Mouse (Mus musculus) urinary bladder, postnatal 14 days (tissue): ENCODE data around the gene Rab25.
A peak's percentile ranks its signal among the peaks of the same experiment; 100 is the strongest.

Experiments
- DNase-seq: peaks from one replicate; pipeline ENCODE4 v3.0.0; 2021; ENCODE audit warnings: low spot score

The Rab25 gene

DNA sequence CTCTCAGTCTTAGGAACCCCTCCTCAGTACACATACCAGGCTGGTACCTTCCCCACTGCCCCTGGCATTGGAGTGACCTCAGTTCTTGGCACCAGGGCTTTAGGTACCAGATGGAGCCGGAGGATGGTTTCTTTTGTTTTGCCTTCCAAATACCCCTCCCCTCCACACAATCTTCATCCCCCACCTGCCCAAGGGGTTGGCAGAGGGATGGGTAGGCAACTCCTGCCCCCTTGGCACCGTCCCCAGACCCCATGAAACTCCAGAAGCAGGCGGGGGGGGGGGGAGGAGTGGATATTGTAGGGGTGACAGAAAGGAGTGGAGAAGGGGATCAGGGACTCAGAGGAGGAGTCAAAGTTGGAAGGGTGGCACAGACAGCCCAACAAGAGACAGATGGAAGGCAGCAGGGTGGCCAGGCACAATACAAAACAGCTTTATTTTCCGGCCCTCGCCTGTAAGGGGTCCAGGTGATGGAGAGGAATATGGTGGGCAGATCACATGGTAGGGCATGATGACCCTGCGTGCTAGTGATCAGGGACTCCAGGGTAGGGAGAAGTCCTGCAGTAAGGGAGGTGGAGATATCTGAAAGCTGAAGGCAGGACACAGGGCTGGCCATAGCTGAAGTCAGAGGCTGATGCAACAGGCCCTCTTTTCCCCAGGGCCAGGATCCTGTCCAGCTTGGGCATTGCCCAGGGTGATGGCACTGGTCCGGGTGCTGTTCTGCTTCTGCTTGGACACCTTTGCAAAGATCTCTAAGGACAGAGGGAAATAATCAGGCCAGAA is 6.3 kb downstream of the Rab25 start:
- no peak for DNase-seq

DNA sequence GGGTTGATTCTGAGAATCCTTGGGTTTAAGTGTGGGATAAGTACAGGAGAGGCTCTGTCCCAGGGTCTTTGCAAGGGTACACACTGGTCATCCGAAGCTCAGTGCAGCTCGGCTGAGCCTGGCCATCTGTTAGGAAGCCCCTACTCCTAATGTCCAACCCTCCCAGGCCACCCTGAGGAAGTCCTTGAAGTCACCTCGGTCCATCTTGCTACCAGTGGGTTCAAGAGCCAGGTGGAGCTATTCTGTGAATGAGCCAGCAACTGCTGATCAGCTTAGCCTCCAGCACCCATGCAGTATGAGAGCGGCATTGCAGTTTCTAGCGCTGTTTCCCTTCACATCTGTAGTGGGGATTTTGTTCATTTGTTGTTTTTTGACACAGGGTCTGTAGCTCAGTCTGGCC is 8.0 kb downstream of the Rab25 start:
- DNase-seq: no peak

DNA sequence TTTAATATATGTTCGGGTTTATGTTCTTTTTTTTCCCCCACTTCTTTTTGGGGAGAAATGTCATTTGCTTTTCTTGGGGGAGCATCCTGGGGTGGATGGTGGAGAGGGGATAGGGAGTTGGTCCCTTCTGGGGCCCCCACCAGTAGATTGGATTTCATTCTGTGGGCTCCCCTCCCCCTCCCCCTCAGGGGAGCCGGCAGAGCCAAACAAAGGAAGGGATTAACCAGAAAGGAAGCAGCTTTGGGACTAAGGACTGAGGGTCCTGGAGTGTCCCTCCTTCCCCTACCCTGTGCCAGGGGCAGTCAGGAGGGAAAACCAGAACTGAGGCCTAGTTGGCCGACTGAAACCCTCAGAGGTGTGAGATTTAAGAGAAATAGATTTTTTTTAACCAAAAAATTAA is 8.7 kb downstream of the Rab25 start:
- no peak for DNase-seq

DNA sequence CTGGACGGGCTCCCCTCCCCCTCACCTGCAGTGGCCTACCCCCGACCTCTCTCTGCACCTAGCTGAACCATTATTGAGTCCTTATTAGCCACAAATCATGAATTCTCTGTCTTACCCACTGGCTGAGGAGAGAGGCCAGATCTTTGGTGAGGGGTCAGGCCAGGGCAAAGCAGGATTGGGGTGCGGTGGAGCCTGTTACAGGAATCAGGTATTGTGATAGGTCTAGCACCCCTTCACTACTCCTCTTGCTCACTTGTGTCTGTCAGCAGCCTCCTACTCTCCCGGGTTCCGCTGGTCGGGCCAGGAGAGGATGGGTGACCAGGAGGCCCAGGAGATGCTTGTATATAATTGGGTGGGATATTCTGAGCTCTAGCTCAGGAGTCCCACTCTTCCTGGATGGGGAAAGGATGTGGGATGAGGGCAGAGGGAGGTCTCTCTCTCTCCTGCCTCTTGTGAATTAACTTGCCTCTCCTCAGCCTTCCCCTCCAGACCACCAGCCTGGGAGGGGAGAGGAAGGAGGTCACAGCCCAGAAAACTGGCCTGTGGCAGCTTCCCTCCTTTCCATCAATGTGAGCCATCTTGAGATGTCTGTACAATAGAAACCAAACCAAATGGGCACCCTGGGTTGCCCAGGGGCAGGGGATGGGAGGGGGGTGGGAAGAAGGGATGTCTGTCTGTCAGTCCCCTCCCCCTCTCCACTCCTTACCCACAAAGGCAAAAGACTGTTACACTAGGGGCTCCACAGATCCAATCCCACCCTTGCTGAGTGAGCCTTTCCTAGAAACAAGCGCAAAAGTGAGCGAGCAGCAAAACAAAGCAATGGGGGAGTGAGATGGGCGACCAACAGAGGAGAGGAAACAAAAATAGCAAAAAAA is 9.6 kb downstream of the Rab25 start:
- DNase-seq: no peak

DNA sequence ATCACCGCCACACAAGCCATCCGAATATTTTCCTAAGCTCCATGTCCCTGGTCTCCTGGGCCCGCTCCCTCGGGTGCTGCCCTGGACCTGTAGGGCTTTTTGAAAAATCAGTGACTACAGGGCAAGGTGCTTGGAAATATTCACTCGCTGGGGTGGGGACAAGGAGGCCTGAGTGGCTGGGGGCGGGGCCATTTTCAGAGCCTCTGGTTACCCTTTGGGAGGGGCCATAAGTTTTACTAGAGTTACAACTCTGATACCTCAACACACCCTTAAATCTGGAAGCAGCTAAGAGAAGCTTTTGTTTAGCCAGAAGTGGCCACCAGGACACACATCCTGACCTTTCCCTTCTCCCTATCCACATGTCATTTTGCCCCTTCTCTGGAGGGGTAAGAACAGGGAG is 11.0 kb downstream of the Rab25 start:
- DNase-seq: no peak

DNA sequence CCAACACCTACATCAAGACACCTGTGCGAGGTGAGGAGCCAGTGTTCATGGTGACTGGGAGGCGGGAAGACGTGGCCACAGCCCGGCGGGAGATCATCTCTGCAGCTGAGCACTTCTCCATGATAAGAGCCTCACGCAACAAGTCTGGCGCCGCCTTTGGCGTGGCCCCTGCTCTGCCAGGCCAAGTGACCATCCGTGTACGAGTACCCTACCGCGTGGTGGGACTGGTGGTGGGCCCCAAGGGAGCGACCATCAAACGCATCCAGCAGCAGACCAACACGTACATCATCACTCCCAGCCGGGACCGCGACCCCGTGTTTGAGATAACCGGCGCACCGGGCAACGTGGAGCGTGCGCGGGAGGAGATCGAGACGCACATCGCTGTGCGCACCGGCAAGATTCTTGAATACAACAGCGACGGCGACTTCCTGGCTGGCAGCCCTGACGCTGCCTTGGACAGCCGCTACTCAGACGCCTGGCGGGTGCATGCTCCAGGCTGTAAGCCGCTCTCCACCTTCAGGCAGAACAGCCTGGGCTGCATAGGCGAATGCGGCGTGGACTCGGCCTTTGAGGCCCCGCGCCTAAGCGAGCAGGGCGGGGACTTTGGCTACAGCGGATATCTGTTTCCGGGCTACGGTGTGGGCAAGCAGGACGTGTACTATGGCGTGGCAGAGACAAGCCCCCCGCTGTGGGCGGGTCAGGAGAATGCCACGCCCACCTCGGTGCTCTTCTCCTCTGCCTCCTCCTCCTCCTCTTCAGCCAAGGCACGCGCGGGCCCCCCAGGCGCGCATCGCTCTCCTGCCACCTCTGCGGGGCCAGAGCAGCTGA is 11.8 kb downstream of the Rab25 start:
- peak; percentile 84 for DNase-seq

DNA sequence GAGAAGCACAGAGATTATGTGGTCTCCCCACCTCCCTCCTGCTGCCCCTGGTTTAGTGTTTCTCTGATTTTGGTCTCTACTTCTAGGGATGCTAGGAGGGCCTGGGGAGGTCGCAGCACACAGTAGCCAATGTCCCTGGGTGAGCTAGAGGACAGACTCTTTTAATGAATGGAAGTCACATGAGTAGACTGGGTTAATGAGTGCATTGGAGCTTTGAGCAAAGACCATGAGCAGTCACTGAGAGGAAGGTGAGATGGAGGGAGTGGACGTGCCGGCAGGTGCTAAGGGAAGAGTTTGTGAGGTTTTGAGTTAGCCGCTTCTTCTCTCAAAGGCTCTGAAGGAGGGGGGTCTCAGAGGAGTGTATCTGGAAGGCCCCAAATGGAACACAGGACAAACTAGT is 12.6 kb downstream of the Rab25 start:
- DNase-seq: no peak

DNA sequence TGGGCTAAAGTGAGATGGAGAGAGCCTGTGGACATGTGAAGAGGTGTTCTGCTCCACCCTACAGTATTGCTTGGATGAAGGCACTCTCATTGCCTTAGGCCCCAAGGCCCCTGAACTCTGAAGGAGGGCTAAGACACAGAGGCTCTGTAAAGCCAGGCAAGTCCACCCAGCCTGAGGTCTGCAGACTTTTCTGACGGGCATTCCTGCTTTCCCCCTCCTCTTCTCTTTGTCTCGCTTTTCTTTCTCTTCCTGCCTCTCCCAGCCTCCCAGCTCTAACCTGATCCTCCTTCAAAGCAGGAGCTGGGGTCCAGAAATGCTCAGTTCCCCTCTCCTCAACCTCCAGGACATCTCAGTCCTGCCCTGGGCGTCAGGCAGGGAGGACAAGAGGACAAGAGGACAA is 13.1 kb downstream of the Rab25 start:
- no peak for DNase-seq

DNA sequence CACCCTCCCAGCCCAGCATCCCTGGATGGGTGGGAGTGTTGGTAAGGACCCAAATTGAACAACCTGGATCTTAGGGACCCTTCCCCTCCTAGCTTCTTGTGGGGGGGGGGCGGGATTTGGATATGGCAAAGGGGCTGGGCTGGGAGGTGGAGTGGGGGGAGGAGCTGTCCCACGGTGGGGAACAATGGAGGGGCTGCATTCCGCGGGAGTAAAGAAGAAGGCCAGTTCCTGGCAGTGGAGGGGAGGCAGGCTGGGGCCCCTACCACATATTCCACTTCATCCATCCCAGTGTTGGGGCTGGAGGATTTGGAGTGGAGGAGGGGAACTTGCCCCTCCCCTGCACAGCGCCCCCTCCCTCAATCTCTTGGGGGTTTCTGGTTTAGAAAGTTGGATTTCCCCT is 14.4 kb downstream of the Rab25 start:
- no peak for DNase-seq

DNA sequence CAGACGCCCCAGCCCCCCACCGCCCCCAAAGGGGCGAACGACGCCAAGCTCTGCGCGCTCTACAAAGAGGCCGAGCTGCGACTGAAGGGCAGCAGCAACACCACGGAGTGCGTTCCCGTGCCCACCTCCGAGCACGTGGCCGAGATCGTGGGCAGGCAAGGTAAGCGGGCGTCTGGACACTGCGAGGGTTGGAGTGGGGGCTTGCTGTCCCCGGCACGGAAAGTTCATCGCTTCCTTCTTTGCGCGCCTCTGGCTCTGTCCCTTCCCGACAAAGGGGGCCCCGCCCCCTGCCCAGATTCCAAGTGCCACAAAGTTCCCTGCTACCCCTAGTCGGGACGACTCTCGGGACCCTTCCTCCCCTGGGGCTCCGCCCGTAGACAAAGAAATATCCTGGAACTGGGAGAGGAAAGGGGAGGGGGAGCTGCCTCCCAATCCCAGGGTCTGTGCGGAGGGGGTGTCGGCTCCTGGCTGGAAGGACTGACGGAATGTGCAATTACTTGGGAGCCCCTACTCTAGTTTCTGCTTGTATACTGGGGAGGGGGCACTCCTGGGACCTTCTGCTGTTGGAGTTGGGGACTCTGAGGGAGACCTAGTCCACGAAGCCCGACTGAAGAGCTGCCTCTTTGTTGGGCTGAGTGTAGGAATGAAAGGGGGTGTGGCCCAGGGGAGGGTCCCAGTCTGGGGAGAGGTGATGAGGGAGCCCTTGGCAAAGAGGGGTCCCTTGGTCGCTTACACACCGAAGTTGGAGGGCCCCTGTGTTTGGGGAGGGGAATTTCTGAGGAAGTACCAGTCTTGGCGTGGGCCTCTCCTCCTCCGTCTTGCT is 15.2 kb downstream of the Rab25 start:
- DNase-seq: no peak

DNA sequence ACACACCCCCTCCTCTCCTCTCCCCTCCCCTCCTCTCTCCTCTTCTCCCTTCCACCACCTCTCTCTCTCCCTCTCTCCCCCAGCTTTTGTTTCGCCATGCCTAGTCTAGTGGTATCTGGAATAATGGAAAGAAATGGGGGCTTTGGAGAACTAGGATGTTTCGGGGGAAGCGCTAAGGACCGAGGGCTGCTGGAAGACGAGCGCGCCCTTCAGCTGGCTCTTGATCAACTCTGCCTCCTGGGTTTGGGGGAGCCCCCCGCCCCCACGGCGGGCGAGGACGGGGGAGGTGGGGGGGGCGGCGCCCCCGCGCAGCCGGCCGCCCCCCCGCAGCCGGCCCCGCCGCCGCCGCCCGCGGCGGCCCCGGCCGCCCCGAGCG is 15.8 kb downstream of the Rab25 start, which contains the start of gene Mex3a:
Gene Mex3a (plus strand): TSS at position 97 of the 376 bp plus-strand sequence.
- no peak for DNase-seq

DNA sequence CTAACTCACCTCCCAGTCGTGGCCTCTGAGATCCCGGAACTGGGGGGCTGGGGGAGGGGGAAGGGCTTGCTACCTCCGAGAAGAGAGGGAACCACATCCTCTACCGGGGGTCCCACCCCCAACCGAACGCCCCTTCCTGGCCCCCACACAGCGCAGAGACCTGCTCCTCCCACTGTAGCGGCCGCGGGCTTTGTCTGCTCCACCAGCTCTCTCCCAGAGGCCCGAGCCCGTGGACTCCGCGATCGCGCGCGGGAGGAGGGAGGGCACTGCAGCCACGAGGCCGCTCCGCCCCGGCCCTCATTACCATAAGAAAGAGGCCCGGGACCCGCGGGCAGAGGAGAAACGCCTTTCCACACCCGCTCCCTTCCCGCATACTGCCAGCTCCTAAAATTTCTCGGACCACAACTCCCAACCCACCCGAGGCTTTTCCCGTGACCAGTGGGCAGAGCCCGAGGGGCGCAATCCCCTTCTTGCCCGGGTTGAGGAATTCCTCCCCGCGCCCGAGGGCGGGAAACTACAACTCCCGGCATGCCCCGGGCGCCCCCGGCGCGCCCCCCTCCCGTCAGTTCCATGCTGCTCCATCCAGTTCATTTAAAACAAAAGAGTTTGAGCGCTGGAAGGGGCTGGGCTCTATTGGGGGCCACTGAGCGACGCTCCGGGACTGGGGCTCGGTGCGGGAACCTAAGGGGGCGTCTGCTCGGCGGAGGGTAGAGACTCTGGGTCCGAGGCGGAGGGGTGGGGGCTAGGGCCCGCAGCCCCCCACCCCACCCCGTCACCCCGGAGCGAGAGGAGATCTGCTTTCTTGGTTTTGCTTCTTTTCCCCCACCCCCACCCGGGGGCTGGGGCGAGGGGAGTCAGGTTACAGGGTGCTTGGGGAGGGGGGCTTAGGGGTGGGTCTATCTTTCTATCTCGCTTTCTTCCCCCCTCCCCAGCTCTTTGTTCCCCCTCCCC is 16.5 kb downstream of the Rab25 start:
- peak; percentile 88 for DNase-seq

DNA sequence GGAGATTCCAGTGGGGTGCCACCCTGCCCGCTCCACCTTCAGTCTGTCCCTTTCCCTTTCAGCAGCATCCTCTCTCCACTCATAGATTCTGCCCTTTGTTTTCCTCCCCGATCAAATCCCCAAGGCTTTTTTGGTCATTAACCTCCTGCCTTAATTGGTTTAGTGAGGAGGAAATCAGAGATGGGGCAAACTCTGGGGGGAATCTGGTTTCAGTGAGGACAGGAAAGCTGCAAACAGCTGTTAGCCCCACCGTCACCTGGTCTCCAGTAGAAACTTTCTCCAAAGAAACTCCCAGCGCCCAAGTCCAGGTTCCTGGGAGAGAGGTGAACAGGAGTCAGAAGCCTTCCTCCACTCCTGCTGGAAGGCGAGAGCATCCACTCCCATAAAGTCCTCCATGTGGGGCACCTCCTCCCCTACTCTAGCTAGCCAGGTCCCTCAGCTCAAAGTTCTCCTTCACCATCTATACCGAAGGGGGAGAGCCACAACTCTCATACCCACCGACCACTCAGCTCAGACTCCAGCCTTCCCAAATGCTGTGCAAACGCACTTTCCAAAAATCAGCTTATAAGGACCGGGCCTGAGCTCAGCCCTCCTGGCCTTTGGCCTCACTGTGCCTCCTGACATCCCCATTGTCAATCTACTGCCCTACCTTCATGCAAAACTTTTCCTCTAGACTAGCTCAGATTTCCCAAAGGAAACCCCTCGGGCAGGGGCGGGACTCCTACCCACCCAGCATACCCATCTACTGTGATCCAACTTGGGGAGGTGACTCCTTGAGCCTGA is 17.8 kb downstream of the Rab25 start:
- DNase-seq: no peak

DNA sequence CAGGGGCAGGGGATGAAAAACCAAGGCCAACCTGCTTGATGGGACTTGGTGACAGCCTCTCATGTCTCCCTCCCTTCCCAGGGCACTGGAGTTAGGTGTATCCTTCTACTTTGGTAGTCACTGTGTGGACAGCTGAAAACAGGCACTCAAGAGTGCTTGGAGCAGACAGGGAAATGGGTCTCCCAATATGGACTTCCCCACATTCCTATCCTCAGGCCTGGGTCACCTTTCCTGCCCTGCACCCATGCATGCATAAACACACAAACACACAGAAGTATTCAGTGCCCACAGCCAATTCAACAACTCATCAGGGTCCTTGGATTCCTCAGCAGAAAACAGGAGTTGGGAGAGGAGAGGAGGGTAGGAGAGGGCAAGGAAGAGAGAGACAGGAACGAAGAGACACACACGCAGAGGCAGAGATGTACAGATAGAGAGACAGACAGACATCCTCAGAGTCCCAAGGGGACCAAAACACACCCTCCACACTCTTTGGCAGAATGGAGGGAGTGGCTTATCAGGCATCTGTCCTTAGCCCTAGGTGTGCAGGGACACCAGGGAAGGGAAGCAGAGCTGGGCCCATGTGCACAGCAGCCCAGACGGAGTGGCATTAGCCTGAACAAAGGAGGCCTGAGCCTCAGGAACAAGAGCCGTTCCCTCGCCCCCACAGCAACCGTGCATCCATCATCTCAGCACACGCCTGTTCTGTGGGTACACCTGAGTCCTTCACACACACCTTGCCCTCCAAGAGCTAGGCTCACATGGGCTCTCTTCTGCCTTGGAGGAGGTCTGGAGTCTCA is 18.7 kb downstream of the Rab25 start:
- no peak for DNase-seq

DNA sequence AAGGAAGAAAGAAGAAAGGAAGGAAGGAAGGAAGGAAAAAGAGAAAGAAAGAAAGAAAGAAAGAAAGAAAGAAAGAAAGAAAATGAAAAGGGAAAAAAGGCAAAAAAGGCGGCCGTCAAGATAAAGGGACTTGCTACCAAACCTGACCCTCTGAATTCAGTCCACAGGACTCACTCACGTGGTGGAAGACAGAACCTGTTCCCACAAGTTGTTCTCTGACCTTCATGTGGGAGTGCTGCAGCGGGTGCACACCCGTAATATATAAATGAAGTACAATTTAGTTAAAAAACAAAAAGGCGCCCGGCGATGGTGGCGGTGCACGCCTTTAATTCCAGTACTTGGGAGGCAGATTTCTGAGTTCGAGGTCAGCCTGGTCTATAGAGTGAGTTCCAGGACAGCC is 19.5 kb downstream of the Rab25 start:
- DNase-seq: no peak

DNA sequence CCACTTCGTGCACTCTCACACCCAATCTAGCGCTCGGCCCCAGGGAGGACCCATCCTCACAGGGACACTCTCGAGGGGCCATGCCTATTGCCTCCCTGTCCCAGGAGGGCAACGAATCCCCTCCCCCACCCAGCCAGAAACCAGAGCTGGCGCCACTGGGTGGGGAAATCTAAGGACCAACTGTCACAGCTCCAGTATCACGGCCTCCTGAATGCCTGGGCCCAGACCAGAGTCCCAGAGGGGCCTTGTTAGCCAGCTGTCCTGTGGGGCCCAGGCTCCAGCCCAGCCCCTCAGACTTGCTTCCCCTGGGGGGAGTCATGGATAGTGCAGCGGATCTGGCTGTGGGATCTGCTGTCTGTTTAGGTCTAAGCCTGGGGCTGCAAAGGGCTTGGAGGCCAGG is 20.5 kb downstream of the Rab25 start:
- DNase-seq: no peak

DNA sequence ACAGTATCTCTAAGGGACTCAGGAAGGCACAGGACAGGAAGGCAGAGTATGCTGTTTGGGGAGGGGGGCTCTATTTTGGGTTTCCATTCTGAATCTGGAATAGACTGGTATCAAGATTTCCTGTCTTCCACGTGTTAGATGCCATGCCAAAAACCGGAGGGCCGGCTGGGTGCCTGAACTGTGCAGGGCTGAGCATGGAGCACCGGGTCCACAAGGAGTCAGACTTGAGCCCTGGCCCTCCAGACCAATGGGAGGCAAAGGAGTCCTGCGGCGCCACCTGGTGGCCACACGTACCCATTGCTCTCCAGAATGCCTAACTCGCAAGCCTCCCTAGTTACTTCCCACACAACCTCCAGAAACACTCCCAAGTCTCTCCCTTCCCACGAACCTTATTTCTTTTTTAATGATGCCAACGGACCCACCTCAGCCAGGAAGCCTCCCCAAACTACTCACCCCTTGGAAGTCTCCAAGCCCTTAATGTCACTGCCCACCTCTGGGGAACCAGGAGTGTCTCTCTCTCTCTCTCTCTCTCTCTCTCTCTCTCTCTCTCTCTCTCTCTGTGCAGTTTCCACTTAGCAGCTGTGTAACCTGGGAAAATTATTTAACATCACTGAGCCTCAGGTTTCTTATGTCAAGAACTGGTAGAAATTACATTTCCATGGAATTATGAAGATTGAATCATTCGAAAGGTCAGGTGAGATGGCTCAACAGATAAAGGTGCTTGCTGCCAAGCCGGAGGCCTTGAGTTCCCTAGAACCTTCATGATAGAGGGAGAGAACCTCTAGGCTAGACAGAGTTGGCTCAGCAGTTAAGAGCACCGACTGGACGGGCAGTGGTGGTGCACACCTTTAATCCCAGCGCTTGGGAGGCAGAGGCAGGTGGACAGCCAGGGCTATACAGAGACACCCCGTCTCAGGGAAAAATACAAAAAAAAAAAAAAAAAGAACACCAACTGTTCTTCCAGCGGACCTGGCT is 21.7 kb downstream of the Rab25 start:
- peak; percentile 89 for DNase-seq

DNA sequence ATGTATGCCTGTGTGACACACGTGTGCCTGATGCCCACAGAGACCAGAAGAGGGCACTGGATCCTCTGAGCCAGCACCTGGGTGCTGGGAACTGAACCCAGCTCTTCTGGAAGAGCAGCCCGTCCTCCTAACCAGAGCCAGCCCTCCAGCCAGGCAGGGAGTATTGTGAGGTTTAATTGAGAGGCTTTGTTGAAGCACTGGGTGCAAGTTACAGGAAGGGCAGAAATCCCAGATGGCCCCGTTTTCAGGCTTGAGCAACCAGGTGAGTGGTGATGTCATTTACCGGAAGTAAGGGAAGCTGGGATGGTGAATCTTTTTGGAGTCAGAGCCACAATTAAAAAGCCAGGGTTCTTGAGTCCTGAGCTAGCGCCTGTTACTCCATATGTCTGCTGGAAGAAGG is 23.1 kb downstream of the Rab25 start:
- no peak for DNase-seq
